Mouse (Mus musculus) heart, postnatal 0 days (tissue): Measurements from ENCODE around the gene Kif21b.

Source experiments
- CTCF ChIP-seq: IDR thresholded peaks from 2 replicates; pipeline ENCODE4 v1.5.1; 2016; ENCODE audit warnings: antibody characterized with exemption, control low read depth, low read depth
- EP300 ChIP-seq: IDR thresholded peaks from 2 replicates; pipeline ENCODE4 v1.6.1; 2016; ENCODE audit warnings: antibody characterized with exemption, low read depth

- TF ChIP-seq CTCF (no peak), EP300 (no peak)
These were observed 28.2 kb upstream of the Kif21b start for GRCm38 (mm10) chr1:136102981-136103380.
